Mouse (Mus musculus): Measurements from ENCODE around the gene Ccdc8. TPM values are rescaled to one million over a fixed set of nuclear protein-coding genes. Genes with fewer than 3 reads are reported as not detected.
"Not testable (repeated sequence)": the region's sequence is repeated elsewhere in the genome, so short reads cannot be mapped to it uniquely, and the experiment has no call there.

Ccdc8 gene
- total RNA-seq (2014; fragmentation: Nextera tagmentation) (0.79 and 2.7 TPM in 2 replicates), total RNA-seq (2017) (1.1 and 5.3 TPM in 2 replicates)

GRCm38 (mm10) chr7:16992451-16992807, at the start of gene Ccdc8:
Gene Ccdc8, plus strand, starts transcription at chr7:16992708.
- no peak for ATAC-seq (replicated peaks; ENCODE audit: low FRiP score, low TSS enrichment, poor library complexity, severe bottlenecking)

GRCm38 (mm10) chr7:16942861-16943260, 49.6 kb upstream of the Ccdc8 start:
- no peak for ATAC-seq (replicated peaks; ENCODE audit: low FRiP score, low TSS enrichment, poor library complexity, severe bottlenecking)

DNA sequence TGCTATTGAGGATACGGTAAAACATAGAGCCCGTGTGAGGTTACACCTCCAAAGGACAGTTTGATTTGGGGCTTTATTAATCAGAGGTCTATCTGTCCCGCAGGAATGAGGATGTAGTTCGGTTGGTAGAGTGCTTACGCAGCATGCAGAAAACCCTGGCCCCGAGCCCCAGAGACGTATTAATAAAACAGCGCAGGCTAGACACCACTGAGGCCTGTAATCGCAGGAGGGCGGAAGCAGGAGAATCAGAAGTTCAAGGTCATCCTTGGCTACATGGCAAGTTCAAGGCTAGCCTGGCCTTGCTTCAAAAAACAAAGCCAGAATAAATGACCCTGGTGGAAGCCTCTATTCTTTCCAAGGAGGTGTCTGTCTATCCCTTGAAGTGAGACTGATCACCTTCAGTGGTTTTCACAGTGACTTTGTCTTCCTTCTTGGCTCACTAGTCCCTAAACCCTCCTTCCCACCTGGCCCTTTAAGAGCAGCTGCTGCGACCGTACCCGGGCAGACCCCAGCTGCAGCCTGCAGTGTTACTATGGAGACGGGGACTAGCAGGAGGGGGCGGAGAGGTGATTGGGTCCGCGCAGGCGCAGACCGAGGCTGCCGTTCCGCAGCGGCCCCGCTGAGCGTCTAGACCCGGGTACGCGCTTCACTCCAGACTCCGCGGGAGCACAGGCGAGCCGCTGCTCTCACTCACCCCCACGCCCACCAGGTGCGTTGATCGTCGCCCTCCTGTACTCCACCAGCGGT, 48.3 kb upstream of the Ccdc8 start, which contains the start of gene Pnmal2:
Gene Pnmal2 (plus strand): TSS at position 622 of the 747 bp plus-strand sequence.
- ATAC-seq (replicated peaks; ENCODE audit: low FRiP score, low TSS enrichment, poor library complexity, severe bottlenecking) = peak; percentile 51; the same call in 1 of the 2 replicates

DNA sequence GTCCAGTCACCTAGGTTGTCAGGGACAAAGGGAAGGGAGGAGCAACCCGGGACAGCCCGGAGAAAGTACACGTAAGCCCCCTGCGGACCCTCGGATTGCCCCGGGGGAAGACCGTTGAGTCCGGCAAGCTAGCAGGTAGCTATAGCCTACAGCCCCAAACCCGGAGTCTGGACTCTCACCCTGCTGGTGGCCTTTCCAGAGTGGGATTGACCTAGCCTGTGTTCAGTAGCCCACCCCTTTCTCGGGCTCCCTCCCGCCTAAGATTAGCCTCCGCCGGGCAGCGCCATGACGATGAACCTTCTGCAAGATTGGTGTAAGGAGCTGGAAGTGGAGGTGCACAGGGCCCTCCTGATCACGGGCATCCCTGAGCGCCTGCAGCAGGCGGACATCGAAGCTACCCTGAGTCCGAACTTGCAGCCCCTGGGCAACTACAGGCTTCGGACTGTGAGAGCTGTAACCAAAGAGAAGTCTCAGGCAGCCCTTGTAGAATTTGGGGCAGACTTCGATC, 47.6 kb upstream of the Ccdc8 start:
- no peak for ATAC-seq (replicated peaks; ENCODE audit: low FRiP score, low TSS enrichment, poor library complexity, severe bottlenecking)

GRCm38 (mm10) chr7:16945419-16945818, 47.1 kb upstream of the Ccdc8 start:
- no peak for ATAC-seq (replicated peaks; ENCODE audit: low FRiP score, low TSS enrichment, poor library complexity, severe bottlenecking)

DNA sequence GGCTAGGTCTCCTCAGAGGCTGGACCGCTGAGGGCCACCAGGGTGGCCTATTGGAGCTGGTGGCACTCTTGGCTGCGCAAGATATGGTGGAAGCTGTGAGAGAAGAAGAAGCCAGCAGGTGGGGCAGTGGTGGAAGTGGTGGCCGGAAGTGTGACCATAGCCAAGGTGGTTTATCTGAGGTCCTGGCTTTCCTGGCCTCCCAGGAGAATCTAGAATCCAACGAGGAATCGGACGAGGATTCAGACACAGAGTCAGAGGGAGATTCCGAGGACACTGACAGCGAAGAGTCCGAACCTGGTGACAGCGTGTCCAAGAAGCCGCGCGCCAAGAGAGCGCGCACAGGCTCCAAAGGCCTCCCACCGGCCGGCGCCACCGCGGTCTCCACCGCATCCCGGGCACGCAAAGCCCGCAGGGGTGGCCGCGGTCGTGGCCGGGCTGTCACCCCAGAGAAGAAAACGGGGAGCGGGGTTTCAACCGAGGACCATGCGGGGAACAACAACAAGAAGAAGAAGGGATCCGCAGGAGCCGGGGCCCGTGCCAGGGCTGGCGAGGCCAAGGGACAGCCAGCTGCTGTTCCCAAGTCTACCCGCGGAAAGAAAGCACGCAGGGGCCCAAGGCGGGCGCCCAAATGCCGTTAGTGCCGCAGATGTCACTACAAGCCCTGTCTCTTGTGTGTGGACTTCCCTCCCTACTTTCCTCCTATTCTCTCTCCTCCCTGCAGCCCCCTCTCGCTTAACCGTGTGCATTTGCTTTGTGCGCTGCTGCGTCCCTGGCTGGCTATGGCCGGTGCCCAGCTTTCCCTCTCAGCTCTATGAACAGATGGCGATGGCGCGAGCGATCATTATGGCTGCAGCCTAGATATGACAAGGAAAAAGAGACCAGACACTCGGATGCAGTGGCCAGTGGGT, 45.8 kb upstream of the Ccdc8 start:
- no peak for ATAC-seq (replicated peaks; ENCODE audit: low FRiP score, low TSS enrichment, poor library complexity, severe bottlenecking)

DNA sequence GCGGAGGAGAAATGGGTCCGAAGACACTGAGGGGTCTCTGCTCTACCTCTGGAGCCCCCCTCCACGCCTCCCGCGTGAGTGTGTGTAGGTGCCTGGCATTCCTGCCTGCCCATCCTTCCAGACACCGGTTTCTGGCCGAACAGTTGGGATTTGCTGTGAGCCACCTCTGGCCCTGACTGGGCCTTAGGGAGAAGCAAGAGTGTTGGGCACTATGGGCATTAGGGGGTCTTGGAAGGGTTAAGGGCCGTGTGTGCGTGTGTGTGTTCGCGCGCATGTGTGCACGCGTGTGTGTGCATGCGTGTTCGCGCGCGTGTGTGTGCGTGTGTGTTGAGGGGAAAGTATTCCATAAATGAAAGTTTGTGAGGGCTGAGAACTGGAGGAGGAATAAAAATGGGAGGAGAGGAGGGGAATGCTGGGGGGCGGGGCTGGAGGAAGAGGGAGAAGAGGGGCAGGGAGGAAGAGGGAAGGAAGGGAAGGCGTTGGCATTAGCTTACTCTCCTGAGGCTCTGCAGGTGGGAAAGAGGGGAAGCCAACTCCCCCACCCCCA, 45.1 kb upstream of the Ccdc8 start:
- ATAC-seq (replicated peaks; ENCODE audit: low FRiP score, low TSS enrichment, poor library complexity, severe bottlenecking) = no peak

GRCm38 (mm10) chr7:16947959-16948361, 44.5 kb upstream of the Ccdc8 start:
- no peak for ATAC-seq (replicated peaks; ENCODE audit: low FRiP score, low TSS enrichment, poor library complexity, severe bottlenecking)

DNA sequence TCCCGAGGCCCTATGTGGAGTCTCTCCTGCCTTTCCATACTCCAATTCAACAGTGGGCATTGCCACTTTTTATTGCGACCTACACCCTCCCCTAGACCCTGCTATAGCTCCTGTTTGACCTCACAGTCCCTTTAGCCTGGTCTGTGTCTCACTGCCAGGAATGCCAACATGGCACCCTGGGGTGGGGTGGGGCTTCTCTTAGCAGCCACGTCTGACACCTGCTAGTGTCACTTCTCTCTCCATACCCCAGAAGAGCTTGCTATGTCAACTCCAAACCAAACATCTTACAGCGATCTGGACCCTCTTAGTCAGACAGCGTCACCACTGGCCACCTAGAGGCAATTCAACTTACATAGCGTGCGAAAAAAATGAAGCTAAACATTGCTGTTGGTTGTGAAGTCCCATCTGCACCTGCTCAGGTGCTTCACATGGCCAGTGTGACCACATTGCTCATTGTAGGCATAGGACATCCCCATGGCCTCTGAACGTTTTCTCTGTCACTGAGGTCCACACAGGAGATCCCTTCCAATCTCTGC, 43.5 kb upstream of the Ccdc8 start:
- no peak for ATAC-seq (replicated peaks; ENCODE audit: low FRiP score, low TSS enrichment, poor library complexity, severe bottlenecking)

DNA sequence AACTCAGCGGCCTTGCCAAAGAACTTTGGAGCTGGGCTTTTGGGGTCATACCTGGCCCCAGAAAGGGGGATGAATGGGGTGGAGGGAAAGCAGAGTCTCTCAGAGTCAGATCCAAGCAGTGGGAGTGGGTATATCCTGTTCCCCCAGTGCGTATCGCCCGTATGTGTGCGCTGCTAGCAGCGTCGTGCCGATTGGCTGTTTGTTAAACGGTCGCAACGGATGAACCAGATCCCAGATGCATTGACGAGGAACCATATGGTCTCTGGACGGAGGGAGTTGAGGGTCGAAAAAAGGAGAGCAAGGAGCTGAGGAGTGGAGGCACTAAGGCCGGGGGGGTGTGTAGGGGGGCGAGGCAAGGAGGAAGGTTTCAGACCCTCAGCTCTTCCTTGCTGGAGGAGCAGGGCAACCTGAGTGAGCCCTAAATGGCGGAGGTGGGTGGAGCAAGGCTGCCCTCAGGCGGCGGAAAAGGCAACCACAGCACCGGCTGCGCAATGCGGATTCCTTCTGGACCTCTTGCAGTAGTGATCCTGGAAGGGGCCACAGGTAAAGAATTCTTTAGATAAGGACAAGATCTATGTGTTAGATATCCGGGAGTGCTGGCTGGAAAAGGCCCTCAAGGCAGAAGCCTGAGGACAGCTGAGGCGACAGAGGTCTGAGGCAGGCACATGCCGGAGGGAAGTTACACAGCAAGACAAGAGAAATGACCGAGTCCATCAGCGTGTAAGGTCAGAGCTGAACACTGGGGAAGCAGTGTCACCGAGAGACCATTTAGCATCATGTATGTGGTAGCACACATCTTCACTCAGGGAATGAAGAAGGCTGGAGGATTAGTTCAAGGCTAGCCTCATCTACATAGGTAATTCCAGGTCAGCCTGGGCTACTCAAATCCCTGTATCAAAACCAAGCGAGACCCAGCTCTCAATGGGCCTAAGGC, 42.3 kb upstream of the Ccdc8 start:
- ATAC-seq (replicated peaks; ENCODE audit: low FRiP score, low TSS enrichment, poor library complexity, severe bottlenecking) = peak; percentile 72

- ATAC-seq (replicated peaks; ENCODE audit: low FRiP score, low TSS enrichment, poor library complexity, severe bottlenecking) = peak; percentile 88
These were observed 41.5 kb upstream of the Ccdc8 start for GRCm38 (mm10) chr7:16950861-16951635.

DNA sequence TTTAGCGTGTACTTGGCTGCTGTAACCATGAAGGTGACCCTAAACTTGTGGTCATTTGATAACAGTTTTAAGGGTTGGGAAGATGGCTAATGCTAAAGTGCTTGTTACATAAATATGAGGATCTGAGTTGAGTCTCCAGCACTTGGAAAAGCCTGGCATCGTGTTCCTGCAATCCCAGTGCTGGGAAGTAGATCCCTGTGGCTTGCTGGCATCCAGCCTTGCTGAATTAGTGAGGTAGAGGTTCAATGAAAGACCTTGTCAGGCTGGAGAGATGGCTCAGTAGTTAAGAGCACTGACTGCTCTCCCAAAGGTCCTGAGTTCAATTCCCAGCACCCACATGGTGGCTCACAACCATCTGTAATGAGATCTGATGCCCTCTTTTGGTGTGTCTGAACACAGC, 38.7 kb upstream of the Ccdc8 start:
- ATAC-seq (replicated peaks; ENCODE audit: low FRiP score, low TSS enrichment, poor library complexity, severe bottlenecking) = not testable (repeated sequence)

- no peak for ATAC-seq (replicated peaks; ENCODE audit: low FRiP score, low TSS enrichment, poor library complexity, severe bottlenecking)
These were observed 36.8 kb upstream of the Ccdc8 start for GRCm38 (mm10) chr7:16955712-16956111.

DNA sequence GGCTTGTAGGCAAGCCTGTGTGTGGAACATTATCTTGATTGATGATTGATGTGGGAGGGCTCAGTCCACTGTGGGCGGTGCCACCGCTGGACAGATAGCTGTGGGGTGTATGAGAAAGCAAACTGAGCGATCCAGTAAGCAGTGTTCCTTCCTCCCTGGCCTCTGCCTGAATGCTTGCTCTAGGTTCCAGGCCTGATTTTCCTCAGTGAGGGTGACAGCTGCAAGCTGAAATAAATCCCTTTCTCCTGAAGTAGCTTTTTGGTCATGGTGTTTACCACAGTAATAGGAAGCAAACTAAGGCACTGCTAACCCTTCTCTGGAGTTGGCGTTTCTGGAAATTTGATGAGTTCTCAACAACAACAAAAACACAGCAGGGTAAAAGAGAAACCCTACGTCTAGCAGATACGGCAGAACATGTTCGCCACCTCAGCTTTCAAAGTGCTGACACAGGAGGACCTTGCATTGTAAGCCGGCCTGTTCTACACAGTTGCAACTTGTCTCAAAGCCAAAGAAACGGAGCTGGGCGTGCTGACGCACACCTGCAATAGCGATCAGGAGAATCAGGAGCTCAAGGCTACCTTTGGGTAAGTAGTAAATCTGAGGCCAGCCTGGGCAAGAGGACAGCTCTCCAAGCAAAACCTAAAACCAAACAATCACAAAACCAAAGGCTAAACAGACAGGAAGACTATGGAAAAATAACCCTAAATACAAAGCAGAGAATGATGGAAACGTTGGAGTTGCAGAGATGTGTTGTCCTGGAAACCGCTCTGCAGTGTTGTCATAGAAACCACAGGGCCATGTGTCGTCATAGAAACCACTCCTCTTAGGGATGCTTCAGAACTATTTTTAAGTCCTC, 35.9 kb upstream of the Ccdc8 start:
- no peak for ATAC-seq (replicated peaks; ENCODE audit: low FRiP score, low TSS enrichment, poor library complexity, severe bottlenecking)

DNA sequence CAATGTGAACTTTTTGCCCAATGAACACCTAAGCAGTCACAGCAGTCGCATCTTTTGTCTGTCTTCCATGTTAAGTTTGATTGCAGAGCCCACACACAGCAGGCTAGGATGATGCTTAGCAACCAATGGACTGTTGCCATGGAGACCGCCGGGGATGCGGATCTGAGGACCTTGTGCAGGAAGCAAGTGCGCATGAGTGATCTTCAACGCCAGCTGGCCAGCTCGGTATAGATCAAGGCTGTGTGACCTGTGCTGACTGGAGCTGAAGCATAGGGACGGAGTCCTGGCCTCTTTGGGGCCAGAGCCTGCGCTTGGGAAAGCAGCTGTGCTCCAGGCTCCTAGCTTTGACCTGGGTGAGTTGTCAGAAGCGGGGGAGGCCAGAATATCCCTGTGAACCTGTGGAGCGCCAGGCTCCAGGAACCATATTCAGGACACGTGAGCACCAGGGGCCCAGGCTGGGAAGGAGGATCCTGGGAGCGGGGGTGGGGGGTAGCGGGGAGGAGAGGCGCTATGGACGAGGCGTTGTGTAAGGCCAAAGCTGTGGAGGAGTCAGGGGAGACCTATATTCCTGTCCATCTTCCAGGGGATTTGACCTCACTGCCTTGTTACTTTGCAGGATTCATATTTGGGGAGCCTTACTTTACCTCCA, 32.8 kb upstream of the Ccdc8 start, which contains the start of gene Pnmal1:
Gene Pnmal1 (plus strand): TSS at position 141 of the 649 bp plus-strand sequence.
- no peak for ATAC-seq (replicated peaks; ENCODE audit: low FRiP score, low TSS enrichment, poor library complexity, severe bottlenecking)

DNA sequence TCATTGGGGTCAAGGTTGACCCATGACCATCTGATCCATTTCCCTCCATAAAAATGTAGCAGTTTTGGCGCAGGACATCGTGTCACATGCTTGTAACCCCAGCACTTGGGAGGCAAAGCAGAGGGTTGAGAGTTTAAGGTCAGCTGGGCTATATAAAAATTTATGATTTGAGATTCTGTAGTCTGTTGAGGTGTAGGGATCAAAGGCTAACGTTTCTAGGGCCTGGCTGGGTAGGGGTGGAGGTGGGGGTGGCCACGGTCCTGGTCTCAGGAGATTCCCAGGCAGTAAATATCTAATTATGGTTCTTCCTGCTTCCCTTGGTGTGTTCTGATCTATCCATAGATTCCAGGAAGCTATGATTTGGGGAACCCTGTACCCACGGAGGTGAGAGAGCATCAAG, 30.8 kb upstream of the Ccdc8 start:
- no peak for ATAC-seq (replicated peaks; ENCODE audit: low FRiP score, low TSS enrichment, poor library complexity, severe bottlenecking)

GRCm38 (mm10) chr7:16968414-16968813, 24.1 kb upstream of the Ccdc8 start:
- no peak for ATAC-seq (replicated peaks; ENCODE audit: low FRiP score, low TSS enrichment, poor library complexity, severe bottlenecking)

All from megakaryocyte-erythroid progenitor cell, adult 5-6 weeks (primary cell).